8 mouse cellular contexts compared by ENCODE assay signal in genomic region chr1:131866304-131866999, GRCm38 (mm10). TPM values are rescaled to one million over a fixed set of nuclear protein-coding genes. Genes with fewer than 3 reads are reported as not detected.
DNase-seq lines count a peak whose midpoint lies in the region; ATAC-seq and TF ChIP-seq lines count a peak whose summit lies in the region.

No protein-coding gene starts in this region.

- H3K4me1 ChIP-seq in kidney, postnatal 0 days (replicated peaks; ENCODE audit: insufficient read depth, low read length), result peaks cover 3% of the 10 kb centered on the region; the same call in 1 of the 2 replicates
- H3K4me1 ChIP-seq in embryonic facial prominence, embryonic 10.5 days, result peaks cover 7% of the 10 kb centered on the region
- H3K4me1 ChIP-seq in hindbrain, embryonic 14.5 days (replicated peaks; ENCODE audit: control insufficient read depth, insufficient read depth, low read length), result no peaks in the 10 kb centered on the region

- H3K79me2 ChIP-seq in macrophage (ENCODE audit: inconsistent target), result peaks cover 15% of the 10 kb centered on the region; the same call in 1 of the 2 replicates

- no peak for ATAC-seq in kidney, postnatal 0 days (replicated peaks; ENCODE audit: low FRiP score, low read depth)
- peak; percentile 12; the same call in 1 of the 2 replicates for ATAC-seq in hindbrain, embryonic 14.5 days (ENCODE audit: low FRiP score)

- no peak overlapping the region for H3K4me2 ChIP-seq in kidney, postnatal 0 days (ENCODE audit: low read length)
- no peak overlapping the region for H3K4me2 ChIP-seq in hindbrain, embryonic 14.5 days (replicated peaks)

- H3K27me3 ChIP-seq in kidney, postnatal 0 days (ENCODE audit: insufficient read depth, low read length), result no peaks in the 10 kb centered on the region
- peaks cover 18% of the 10 kb centered on the region for H3K27me3 ChIP-seq in embryonic facial prominence, embryonic 10.5 days (replicated peaks; ENCODE audit: low read depth, poor library complexity, severe bottlenecking)
- no peaks in the 10 kb centered on the region for H3K27me3 ChIP-seq in hindbrain, embryonic 14.5 days (ENCODE audit: control insufficient read depth, insufficient read depth, low read length)

- no peak overlapping the region for H3K9ac ChIP-seq in kidney, postnatal 0 days (ENCODE audit: low read depth, low read length)
- no peak overlapping the region for H3K9ac ChIP-seq in hindbrain, embryonic 14.5 days

- no peaks in the 10 kb centered on the region for H3K9me3 ChIP-seq in kidney, postnatal 0 days (replicated peaks; ENCODE audit: low read length)
- no peaks in the 10 kb centered on the region for H3K9me3 ChIP-seq in embryonic facial prominence, embryonic 10.5 days
- no peaks in the 10 kb centered on the region for H3K9me3 ChIP-seq in hindbrain, embryonic 14.5 days (ENCODE audit: control insufficient read depth, low read length)

- intact Hi-C loops in left cerebral cortex, postnatal 36 days (cut with DNase I), result no loop called here

- no peak overlapping the region for H3K27ac ChIP-seq in kidney, postnatal 0 days
- H3K27ac ChIP-seq in embryonic facial prominence, embryonic 10.5 days (replicated peaks), result no peak overlapping the region
- H3K27ac ChIP-seq in hindbrain, embryonic 14.5 days, result no peak overlapping the region
- peak overlapping the region; percentile 65 for H3K27ac ChIP-seq in macrophage

- WGBS in kidney, postnatal 0 days, result 67% methylated on average over 6 of the region's 6 CpGs
- 77% methylated on average over 6 of the region's 6 CpGs for WGBS in embryonic facial prominence, embryonic 10.5 days
- WGBS in hindbrain, embryonic 14.5 days, result 84% methylated on average over 6 of the region's 6 CpGs
- 29% methylated on average over 6 of the region's 6 CpGs for WGBS in macrophage (ENCODE audit: missing documents)

- peak; percentile 11 for DNase-seq in kidney, postnatal 0 days (ENCODE audit: low spot score)
- no peak for DNase-seq in kidney, postnatal 36 days
- no peak for DNase-seq in embryonic facial prominence, embryonic 10.5 days (ENCODE audit: low spot score)
- no peak for DNase-seq in hindbrain, embryonic 14.5 days (ENCODE audit: low spot score)
- no peak for DNase-seq in adrenal gland, postnatal 36 days
- no peak for DNase-seq in right cerebral cortex, postnatal 25 days
- DNase-seq in left cerebral cortex, postnatal 36 days (ENCODE audit: low spot score in 2 of 2), result no peak

- no peaks in the 10 kb centered on the region for H3K36me3 ChIP-seq in kidney, postnatal 0 days (ENCODE audit: insufficient read depth, low read length)
- no peaks in the 10 kb centered on the region for H3K36me3 ChIP-seq in embryonic facial prominence, embryonic 10.5 days (replicated peaks)
- no peaks in the 10 kb centered on the region for H3K36me3 ChIP-seq in hindbrain, embryonic 14.5 days (replicated peaks; ENCODE audit: control insufficient read depth, insufficient read depth)
- H3K36me3 ChIP-seq in macrophage (ENCODE audit: inconsistent target), result peaks cover 14% of the 10 kb centered on the region; the same call in 1 of the 2 replicates

- TF ChIP-seq CTCF in kidney, postnatal 0 days (IDR thresholded peaks at IDR 0.05; ENCODE audit: low read depth), result no peak

- H3K4me3 ChIP-seq in kidney, postnatal 0 days (replicated peaks; ENCODE audit: low read depth, low read length), result no peak overlapping the region
- H3K4me3 ChIP-seq in embryonic facial prominence, embryonic 10.5 days, result peak overlapping the region; percentile 73
- H3K4me3 ChIP-seq in hindbrain, embryonic 14.5 days (replicated peaks; ENCODE audit: low read length), result no peak overlapping the region
- H3K4me3 ChIP-seq in macrophage (ENCODE audit: inconsistent target), result peak overlapping the region; percentile 91; the same call in 1 of the 2 replicates

RNA-seq across cellular contexts. Expression of gene Rab29, which starts 0.6 kb away (rescaled TPM):
- 23.4 and 26.7 TPM in 2 replicates for polyA plus RNA-seq in kidney, postnatal 0 days (2015; fragmentation: Nextera tagmentation; extraction: Ambion mirVana)
- 9.6 and 11.7 TPM in 2 replicates for polyA plus RNA-seq in embryonic facial prominence, embryonic 10.5 days (2016; fragmentation: Nextera tagmentation; extraction: Ambion mirVana)
- 6.9 and 7.0 TPM in 2 replicates for polyA plus RNA-seq in hindbrain, embryonic 14.5 days (2014; fragmentation: Nextera tagmentation; extraction: Ambion mirVana)
- total RNA-seq in macrophage (2018; cell fraction: chromatin; rRNA removed), result 10 to 100 TPM in 15 of 26 experiments, 1 to 10 TPM in 11; 3.0 to 35.8 (median 14.1) TPM
- total RNA-seq in macrophage (2018; cell fraction: cytosol; rRNA removed), result 10 to 100 TPM; 24.0 to 45.4 (median 34.4) TPM
- 10 to 100 TPM in 22 of 26 experiments, 1 to 10 TPM in 4; 7.8 to 37.2 (median 19.7) TPM for total RNA-seq in macrophage (2018; cell fraction: nucleus; rRNA removed)
- 26.8 to 49.2 TPM (median 42.9 TPM) in 3 replicates for polyA plus RNA-seq in macrophage (2018)
- 10 to 100 TPM; 16.1 to 23.0 TPM for total RNA-seq in adrenal gland, postnatal 36 days (2021)
- 1 to 10 TPM; 6.9 to 7.1 TPM for total RNA-seq in left cerebral cortex, postnatal 36 days (2021)

RNA-seq across cellular contexts. Expression of gene Slc41a1, which starts 39.2 kb away (rescaled TPM):
- 12.2 and 12.6 TPM in 2 replicates for polyA plus RNA-seq in kidney, postnatal 0 days (2015; fragmentation: Nextera tagmentation; extraction: Ambion mirVana)
- polyA plus RNA-seq in embryonic facial prominence, embryonic 10.5 days (2016; fragmentation: Nextera tagmentation; extraction: Ambion mirVana), result 12.3 TPM in 2 replicates
- 14.3 and 17.3 TPM in 2 replicates for polyA plus RNA-seq in hindbrain, embryonic 14.5 days (2014; fragmentation: Nextera tagmentation; extraction: Ambion mirVana)
- 1 to 10 TPM in 23 of 26 experiments, under 1 TPM in 3; 0.26 to 6.8 (median 3.0) TPM for total RNA-seq in macrophage (2018; cell fraction: chromatin; rRNA removed)
- 1 to 10 TPM; 3.4 to 8.0 (median 5.1) TPM for total RNA-seq in macrophage (2018; cell fraction: cytosol; rRNA removed)
- total RNA-seq in macrophage (2018; cell fraction: nucleus; rRNA removed), result 1 to 10 TPM; 2.8 to 8.3 (median 4.3) TPM
- polyA plus RNA-seq in macrophage (2018), result 4.1 to 6.3 TPM (median 5.8 TPM) in 3 replicates
- 10 to 100 TPM; 38.3 to 59.0 TPM for total RNA-seq in adrenal gland, postnatal 36 days (2021)
- 10 to 100 TPM; 42.8 to 51.5 TPM for total RNA-seq in left cerebral cortex, postnatal 36 days (2021)

RNA-seq across cellular contexts. Expression of gene Nucks1, which starts 43.9 kb away (rescaled TPM):
- 55.2 and 59.9 TPM in 2 replicates for polyA plus RNA-seq in kidney, postnatal 0 days (2015; fragmentation: Nextera tagmentation; extraction: Ambion mirVana)
- 104 and 105 TPM in 2 replicates for polyA plus RNA-seq in embryonic facial prominence, embryonic 10.5 days (2016; fragmentation: Nextera tagmentation; extraction: Ambion mirVana)
- 34.6 and 38.4 TPM in 2 replicates for polyA plus RNA-seq in hindbrain, embryonic 14.5 days (2014; fragmentation: Nextera tagmentation; extraction: Ambion mirVana)
- total RNA-seq in macrophage (2018; cell fraction: chromatin; rRNA removed), result 10 to 100 TPM; 12.1 to 49.2 (median 26.9) TPM
- total RNA-seq in macrophage (2018; cell fraction: cytosol; rRNA removed), result 10 to 100 TPM; 39.7 to 83.4 (median 59.5) TPM
- 10 to 100 TPM; 24.1 to 85.6 (median 37.6) TPM for total RNA-seq in macrophage (2018; cell fraction: nucleus; rRNA removed)
- 30.6 to 64.9 TPM (median 34.7 TPM) in 3 replicates for polyA plus RNA-seq in macrophage (2018)
- 100 to 1,000 TPM; 140 to 150 TPM for total RNA-seq in adrenal gland, postnatal 36 days (2021)
- total RNA-seq in left cerebral cortex, postnatal 36 days (2021), result 100 to 1,000 TPM; 144 to 148 TPM

Comparison
In these comparisons a context has a peak if more than half of its experiments do, and no peak if none do; other contexts are left out.
1. H3K4me3 ChIP-seq: peak in embryonic facial prominence, embryonic 10.5 days (single experiment) and macrophage (single experiment); none in kidney, postnatal 0 days (single experiment) and hindbrain, embryonic 14.5 days (single experiment).